8 mouse cellular contexts compared by ENCODE assay signal in the genomic region with DNA sequence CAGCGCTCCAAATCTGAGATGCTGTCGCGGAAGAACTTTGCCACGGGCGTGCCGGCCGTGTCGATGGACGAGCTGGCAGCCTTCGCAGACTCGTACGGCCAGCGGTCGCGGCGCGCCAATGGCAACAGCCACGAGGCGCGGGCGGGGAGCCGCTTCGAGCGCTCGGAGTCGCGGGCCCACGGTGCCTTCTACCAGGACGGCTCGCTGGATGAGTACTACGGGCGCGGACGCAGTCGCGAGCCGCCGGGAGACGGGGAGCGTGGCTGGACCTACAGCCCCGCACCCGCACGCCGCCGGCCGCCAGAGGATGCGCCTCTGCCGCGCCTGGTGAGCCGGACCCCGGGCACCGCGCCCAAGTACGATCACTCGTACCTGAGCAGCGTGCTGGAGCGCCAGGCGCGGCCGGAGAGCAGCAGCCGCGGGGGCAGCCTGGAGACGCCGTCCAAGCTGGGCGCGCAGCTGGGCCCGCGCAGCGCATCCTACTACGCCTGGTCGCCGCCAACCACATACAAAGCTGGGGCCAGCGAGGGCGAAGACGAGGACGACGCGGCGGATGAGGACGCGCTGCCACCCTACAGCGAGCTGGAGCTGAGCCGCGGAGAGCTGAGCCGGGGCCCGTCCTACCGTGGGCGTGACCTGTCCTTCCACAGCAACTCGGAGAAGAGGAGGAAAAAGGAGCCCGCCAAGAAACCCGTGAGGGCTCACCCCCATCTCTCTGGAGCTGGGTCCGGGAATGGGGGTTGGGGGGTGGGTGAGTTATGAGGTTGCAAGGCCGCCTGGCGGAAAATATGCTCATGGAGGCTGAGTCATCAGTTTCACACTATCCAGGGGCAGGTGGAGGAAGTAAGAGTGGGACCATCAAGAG. TPM values are rescaled to one million over a fixed set of nuclear protein-coding genes. Genes with fewer than 3 reads are reported as not detected.
DNase-seq lines count a peak whose midpoint lies in the region; ATAC-seq and TF ChIP-seq lines count a peak whose summit lies in the region.

No protein-coding gene starts in this region.

- peak; percentile 33; the same call in 1 of the 2 replicates for ATAC-seq in cerebellum, adult (ENCODE audit: insufficient number of reproducible peaks, low FRiP score, low TSS enrichment)
- ATAC-seq in embryonic facial prominence, embryonic 15.5 days (ENCODE audit: insufficient number of reproducible peaks, low FRiP score, low TSS enrichment, low read depth), result peak; percentile 74
- peak; percentile 80 for ATAC-seq in hindbrain, embryonic 15.5 days (ENCODE audit: low FRiP score, low read depth)
- no peak for ATAC-seq in liver, postnatal 0 days

- peaks cover 12% of the 10 kb centered on the region for H3K4me1 ChIP-seq in embryonic facial prominence, embryonic 15.5 days
- H3K4me1 ChIP-seq in hindbrain, embryonic 15.5 days (replicated peaks), result peaks cover 14% of the 10 kb centered on the region; the same call in 1 of the 2 replicates
- H3K4me1 ChIP-seq in liver, postnatal 0 days (ENCODE audit: insufficient read depth), result no peaks in the 10 kb centered on the region

- peak overlapping the region; percentile 50 for H3K4me3 ChIP-seq in embryonic facial prominence, embryonic 15.5 days (replicated peaks)
- peak overlapping the region; percentile 45 for H3K4me3 ChIP-seq in hindbrain, embryonic 15.5 days
- H3K4me3 ChIP-seq in liver, postnatal 0 days (ENCODE audit: low read depth, low read length), result peak overlapping the region; percentile 25; the same call in 1 of the 2 replicates

- 0 out of 2 replicates have a peak overlapping the region, but pooled peaks have one; percentile 9 for H3K9ac ChIP-seq in embryonic facial prominence, embryonic 15.5 days
- peak overlapping the region; percentile 44 for H3K9ac ChIP-seq in hindbrain, embryonic 15.5 days
- H3K9ac ChIP-seq in liver, postnatal 0 days (replicated peaks), result no peak overlapping the region

- no peaks in the 10 kb centered on the region for H3K36me3 ChIP-seq in embryonic facial prominence, embryonic 15.5 days
- no peaks in the 10 kb centered on the region for H3K36me3 ChIP-seq in hindbrain, embryonic 15.5 days
- H3K36me3 ChIP-seq in liver, postnatal 0 days (replicated peaks; ENCODE audit: insufficient read depth, low read length), result no peaks in the 10 kb centered on the region

- no peak overlapping the region for H3K27ac ChIP-seq in embryonic facial prominence, embryonic 15.5 days (replicated peaks)
- H3K27ac ChIP-seq in hindbrain, embryonic 15.5 days (replicated peaks), result peak overlapping the region; percentile 59
- no peak overlapping the region for H3K27ac ChIP-seq in liver, postnatal 0 days (ENCODE audit: low read depth)

- WGBS in embryonic facial prominence, embryonic 15.5 days, result 1% methylated on average over 94 of the region's 94 CpGs
- 1% methylated on average over 84 of the region's 94 CpGs for WGBS in hindbrain, embryonic 15.5 days
- 2% methylated on average over 74 of the region's 94 CpGs for WGBS in liver, postnatal 0 days (ENCODE audit: insufficient replicate concordance)

- H3K4me2 ChIP-seq in embryonic facial prominence, embryonic 15.5 days (replicated peaks), result peak overlapping the region; percentile 97
- H3K4me2 ChIP-seq in hindbrain, embryonic 15.5 days, result peak overlapping the region; percentile 83
- H3K4me2 ChIP-seq in liver, postnatal 0 days (ENCODE audit: low read depth, low read length), result peak overlapping the region; percentile 58

- no peaks in the 10 kb centered on the region for H3K9me3 ChIP-seq in embryonic facial prominence, embryonic 15.5 days (replicated peaks)
- H3K9me3 ChIP-seq in hindbrain, embryonic 15.5 days, result no peaks in the 10 kb centered on the region
- no peaks in the 10 kb centered on the region for H3K9me3 ChIP-seq in liver, postnatal 0 days (ENCODE audit: low read length)

- peaks cover 39% of the 10 kb centered on the region for H3K27me3 ChIP-seq in embryonic facial prominence, embryonic 15.5 days
- H3K27me3 ChIP-seq in hindbrain, embryonic 15.5 days, result peaks cover 4% of the 10 kb centered on the region; the same call in 1 of the 2 replicates
- peaks cover 49% of the 10 kb centered on the region for H3K27me3 ChIP-seq in liver, postnatal 0 days (ENCODE audit: insufficient read depth, low read length)

- TF ChIP-seq CTCF in liver, postnatal 0 days (IDR thresholded peaks at IDR 0.05; ENCODE audit: low read depth), result no peak

- no peak for DNase-seq in cerebellum, adult 9-10 months
- peak; percentile 60 for DNase-seq in ZHBTc4 (ENCODE audit: low read depth, low spot score)
- DNase-seq in liver, postnatal 0 days, result peak; percentile 16
- DNase-seq in ovary, postnatal 14 days (ENCODE audit: low spot score), result peak; percentile 9
- no peak for DNase-seq in layer of hippocampus, adult 8-10 months (ENCODE audit: low spot score in 2 of 2)

- no peak for TF ChIP-seq EP300 in liver, postnatal 0 days (IDR thresholded peaks at IDR 0.05; ENCODE audit: low read depth)

RNA-seq across cellular contexts. Expression of gene Ildr2, which starts 55.1 kb away (rescaled TPM):
- polyA plus RNA-seq in embryonic facial prominence, embryonic 15.5 days (2015; fragmentation: Nextera tagmentation; extraction: Ambion mirVana), result 0.55 and 0.75 TPM in 2 replicates
- polyA plus RNA-seq in hindbrain, embryonic 15.5 days (2015; fragmentation: Nextera tagmentation; extraction: Ambion mirVana), result 4.1 and 4.9 TPM in 2 replicates
- polyA plus RNA-seq in liver, postnatal 0 days (2015; fragmentation: Nextera tagmentation; extraction: Ambion mirVana), result 0.07 TPM in 2 replicates
- total RNA-seq in layer of hippocampus, adult 8-10 months (2022), result 10 to 100 TPM; 72.0 to 77.5 (median 74.7) TPM

Comparison
In these comparisons a context has a peak if more than half of its experiments do, and no peak if none do; other contexts are left out.
1. DNase-seq: peak in ZHBTc4 (single experiment), liver, postnatal 0 days (single experiment) and ovary, postnatal 14 days (single experiment); none in cerebellum, adult 9-10 months (single experiment) and layer of hippocampus, adult 8-10 months (0 of 2).
2. Peak in every context shown above with its lines, with median percentiles within 50 percentile points of each other: H3K4me2 ChIP-seq and H3K4me3 ChIP-seq.